In genomic region chr10:106585476-106586080, GRCm38 (mm10) we compare ENCODE assay signal across 8 mouse cellular contexts.
A peak's percentile ranks its signal among the peaks of the same experiment; 100 is the strongest.
DNase-seq lines count a peak whose midpoint lies in the region; ATAC-seq lines count a peak whose summit lies in the region.

No protein-coding gene starts in this region.

- H3K4me2 ChIP-seq in forebrain, embryonic 14.5 days (ENCODE audit: low read length) = no peak overlapping the region
- H3K4me2 ChIP-seq in neural tube, embryonic 12.5 days (replicated peaks) = no peak overlapping the region

- no peak overlapping the region for H3K9ac ChIP-seq in forebrain, embryonic 14.5 days (ENCODE audit: low read length)
- no peak overlapping the region for H3K9ac ChIP-seq in neural tube, embryonic 12.5 days

- no peaks in the 10 kb centered on the region for H3K27me3 ChIP-seq in forebrain, embryonic 14.5 days (replicated peaks; ENCODE audit: control insufficient read depth, insufficient read depth, low read length)
- no peaks in the 10 kb centered on the region for H3K27me3 ChIP-seq in neural tube, embryonic 12.5 days (replicated peaks)

- no peak overlapping the region for H3K27ac ChIP-seq in forebrain, embryonic 14.5 days (ENCODE audit: low read depth, low read length)
- no peak overlapping the region for H3K27ac ChIP-seq in neural tube, embryonic 12.5 days

- no peaks in the 10 kb centered on the region for H3K36me3 ChIP-seq in forebrain, embryonic 14.5 days (ENCODE audit: control insufficient read depth, insufficient read depth, low read length)
- H3K36me3 ChIP-seq in neural tube, embryonic 12.5 days = no peaks in the 10 kb centered on the region

- no peaks in the 10 kb centered on the region for H3K4me1 ChIP-seq in forebrain, embryonic 14.5 days (ENCODE audit: control insufficient read depth, insufficient read depth, low read length)
- H3K4me1 ChIP-seq in neural tube, embryonic 12.5 days = no peaks in the 10 kb centered on the region

- DNase-seq in heart, adult 18-20 months = peak; percentile 2 to 28
- DNase-seq in heart, postnatal 25 days (ENCODE audit: low spot score) = no peak
- DNase-seq in 3134 (ENCODE audit: extremely low read depth, insufficient read length, low spot score) = peak; percentile 2
- peak; percentile 20 for DNase-seq in brain, embryonic 18.5 days (ENCODE audit: low read depth, low spot score)
- DNase-seq in forebrain, embryonic 14.5 days (ENCODE audit: low spot score) = peak; percentile 78
- DNase-seq in layer of hippocampus, adult 9-11 months = peak; percentile 21

- 4% methylated on average over 4 of the region's 4 CpGs for WGBS in forebrain, embryonic 14.5 days
- 5% methylated on average over 4 of the region's 4 CpGs for WGBS in neural tube, embryonic 12.5 days

- H3K9me3 ChIP-seq in forebrain, embryonic 14.5 days (replicated peaks; ENCODE audit: control insufficient read depth, low read length) = no peaks in the 10 kb centered on the region
- H3K9me3 ChIP-seq in neural tube, embryonic 12.5 days = no peaks in the 10 kb centered on the region

- intact Hi-C loops in heart, postnatal 25 days (cut with DNase I) = loop anchor here (10.0 kb wide), 2 partner anchors 711 to 741 kb away; partner anchors contain the start of genes Ccdc59 and Mettl25

- ATAC-seq in forebrain, embryonic 14.5 days = peak; percentile 74
- ATAC-seq in neural tube, embryonic 12.5 days (ENCODE audit: low FRiP score, low read depth) = peak; percentile 63; the same call in 1 of the 2 replicates
- no peak for ATAC-seq in activated CD4-positive, CD25-positive, alpha-beta regulatory T cell, adult 4 months

- H3K4me3 ChIP-seq in forebrain, embryonic 14.5 days (ENCODE audit: low read depth, low read length) = no peak overlapping the region
- no peak overlapping the region for H3K4me3 ChIP-seq in neural tube, embryonic 12.5 days
